Mouse (Mus musculus) stomach, embryonic 16.5 days (tissue): ENCODE measurements around the gene Adam12. TPM values are rescaled to one million over a fixed set of nuclear protein-coding genes. Genes with fewer than 3 reads are reported as not detected.

Experiments used
- ATAC-seq: fragments of 200-750 bp; cut with Nextera tagmentation; 2 replicates; pipeline ENCODE4 v1.8.0; 2017; ENCODE audit warnings: moderate number of reproducible peaks, moderate TSS enrichment; ENCODE audit not compliant: insufficient read depth, low FRiP score
- H3K27ac ChIP-seq: fragments of 300-500 bp; sonication (generic); 2 replicates; pipeline ENCODE4 v1.5.1; 2014; ENCODE audit warnings: low read length
- H3K27me3 ChIP-seq: fragments of 300-500 bp; sonication (generic); 2 replicates; pipeline ENCODE4 v1.6.1; 2014; ENCODE audit warnings: low read length, control low read depth, mixed read lengths; ENCODE audit not compliant: control insufficient read depth, insufficient read depth
- H3K36me3 ChIP-seq: fragments of 300-500 bp; sonication (generic); 2 replicates; pipeline ENCODE4 v1.6.1; 2014; ENCODE audit warnings: low read length; ENCODE audit not compliant: control insufficient read depth, insufficient read depth
- H3K4me1 ChIP-seq: fragments of 300-500 bp; sonication (generic); 2 replicates; pipeline ENCODE4 v1.6.1; 2014; ENCODE audit warnings: low read length, control low read depth, mixed read lengths; ENCODE audit not compliant: control insufficient read depth, insufficient read depth
- H3K4me2 ChIP-seq: fragments of 300-500 bp; sonication (generic); 2 replicates; pipeline ENCODE4 v1.6.1; 2014; ENCODE audit warnings: low read depth, low read length, mixed read lengths
- H3K4me3 ChIP-seq: fragments of 300-500 bp; sonication (generic); replicated peaks from 2 replicates; pipeline ENCODE4 v1.5.1; 2014; ENCODE audit warnings: mild to moderate bottlenecking, low read length
- H3K9ac ChIP-seq: fragments of 300-500 bp; sonication (generic); 2 replicates; pipeline ENCODE4 v1.6.1; 2014; ENCODE audit warnings: low read length
- H3K9me3 ChIP-seq: fragments of 300-500 bp; sonication (generic); replicated peaks from 2 replicates; pipeline ENCODE4 v1.6.1; 2016; ENCODE audit warnings: low read length, control low read depth; ENCODE audit not compliant: control insufficient read depth
- WGBS: fragments of 180-500 bp; shearing (Covaris S2); extraction: QIAGEN DNeasy Blood & Tissue Kit; methylation state at CpG from one replicate; pipeline ENCODE4 v1.1.7; 2014; 5-methylcytosine and 5-hydroxymethylcytosine counted together
- polyA plus RNA-seq: library from polyadenylated mRNA; unstranded; fragments of >200 nt; fragmentation: Nextera tagmentation; extraction: Ambion mirVana; gene quantifications from 2 replicates; pipeline ENCODE4 v1.2.1, GENCODE M21; 2015

Adam12 gene
- polyA plus RNA-seq, 1 experiment from 2014 or later = 4.4 TPM

DNA sequence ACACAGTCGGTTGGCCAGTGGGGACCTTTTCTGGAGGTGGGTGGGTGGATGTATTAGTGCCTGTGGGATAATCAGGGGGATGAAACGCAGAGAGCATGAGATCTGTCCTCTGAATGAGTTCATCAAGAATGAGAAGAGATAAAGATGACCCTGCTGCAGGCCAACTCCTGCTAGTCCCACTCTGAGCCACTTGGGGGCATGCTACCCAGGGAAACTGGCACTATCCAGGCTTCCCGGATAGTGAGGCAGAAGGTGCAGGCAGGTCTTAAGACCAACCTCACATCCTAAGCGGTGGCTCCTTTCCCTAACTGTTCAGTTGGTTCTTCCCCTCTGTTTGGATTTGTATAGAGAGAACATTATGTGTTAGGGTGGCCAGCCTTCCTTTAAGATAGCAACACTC is 272.7 kb downstream of the Adam12 start:
- Histone ChIP-seq H3K27me3 (no peaks in the 10 kb centered on the region), H3K9me3 (no peaks in the 10 kb centered on the region), H3K27ac (no peak overlapping the region), H3K4me2 (no peak overlapping the region), H3K9ac (no peak overlapping the region), H3K4me1 (no peaks in the 10 kb centered on the region), H3K4me3 (no peak overlapping the region), H3K36me3 (no peaks in the 10 kb centered on the region)
- no peak for ATAC-seq
- WGBS = 67% methylated on average over 4 of the region's 4 CpGs

DNA sequence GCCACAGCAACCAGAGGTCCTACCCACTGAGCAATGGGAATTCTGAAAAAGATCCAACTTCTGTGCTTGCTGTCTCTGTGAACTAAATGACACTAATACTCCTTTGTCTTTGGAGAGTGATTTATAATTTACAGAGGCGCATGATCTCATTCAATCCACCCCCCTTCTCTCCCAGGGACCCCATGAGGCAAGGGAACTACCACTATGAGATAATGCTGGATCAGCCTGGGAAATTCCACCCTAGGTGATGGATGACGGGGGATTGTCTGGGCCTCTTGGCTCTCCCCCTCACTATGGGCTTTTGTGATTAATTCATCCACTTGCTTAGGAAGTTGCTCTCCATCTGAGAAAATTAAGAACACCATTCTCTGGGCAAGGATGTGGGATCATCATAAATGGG is 274.1 kb downstream of the Adam12 start:
- ATAC-seq = peak; percentile 86; the same call in 1 of the 2 replicates
- no peak overlapping the region for H3K4me2 ChIP-seq
- H3K27me3 ChIP-seq = no peaks in the 10 kb centered on the region
- no peaks in the 10 kb centered on the region for H3K9me3 ChIP-seq
- H3K4me1 ChIP-seq = 0 out of 2 replicates have a peak, but pooled peaks cover 4% of the 10 kb centered on the region
- no peak overlapping the region for H3K9ac ChIP-seq
- H3K36me3 ChIP-seq = no peaks in the 10 kb centered on the region
- WGBS = 51% methylated on average over 2 of the region's 2 CpGs
- no peak overlapping the region for H3K27ac ChIP-seq
- H3K4me3 ChIP-seq = no peak overlapping the region

DNA sequence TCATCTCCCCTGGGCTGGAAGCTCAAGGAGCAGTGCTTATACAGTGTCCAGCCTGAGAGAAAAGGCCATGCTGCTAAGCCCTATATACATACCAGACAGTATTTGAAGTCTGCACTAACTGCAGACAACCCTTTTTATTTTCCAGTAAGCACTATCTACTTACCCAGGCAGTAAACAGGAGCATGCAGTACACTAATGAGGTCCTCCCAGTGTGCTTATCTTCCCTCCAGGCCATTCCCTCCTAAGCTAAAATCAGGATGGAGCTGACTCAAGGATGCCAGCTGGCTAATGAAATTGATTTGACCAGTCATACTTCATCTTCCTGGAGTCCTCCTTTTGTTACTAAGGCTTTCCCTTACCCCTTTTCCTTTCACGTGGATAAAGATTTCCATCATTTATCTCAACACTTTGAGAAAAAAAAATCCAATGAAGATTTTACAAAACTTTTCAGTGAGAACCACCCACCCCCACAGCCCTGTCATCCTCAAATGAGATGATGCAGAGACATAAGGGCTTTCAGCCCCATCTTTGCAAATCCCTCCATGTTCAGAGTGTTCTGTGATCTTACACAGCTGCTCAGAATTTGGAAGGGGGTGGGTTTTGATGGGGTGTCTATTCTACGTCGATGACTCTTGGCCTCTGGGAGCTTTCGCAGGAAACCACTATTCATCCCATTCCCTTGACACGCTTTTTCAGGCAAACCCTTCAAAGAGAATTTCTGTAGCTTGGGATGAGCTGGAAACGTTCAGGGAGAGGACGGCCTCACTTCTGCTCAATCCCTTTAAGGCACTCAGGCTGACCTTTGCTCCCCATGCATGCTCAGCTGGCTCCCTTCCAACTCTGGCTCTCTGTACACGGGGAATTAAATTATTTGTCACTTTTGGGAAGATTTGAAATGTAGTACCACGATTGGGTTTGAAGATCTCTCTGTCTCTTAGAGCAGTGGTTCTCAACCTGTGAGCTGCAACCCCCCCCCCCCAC is 277.5 kb downstream of the Adam12 start:
- H3K4me3 ChIP-seq = no peak overlapping the region
- 33% methylated on average over 9 of the region's 9 CpGs for WGBS

DNA sequence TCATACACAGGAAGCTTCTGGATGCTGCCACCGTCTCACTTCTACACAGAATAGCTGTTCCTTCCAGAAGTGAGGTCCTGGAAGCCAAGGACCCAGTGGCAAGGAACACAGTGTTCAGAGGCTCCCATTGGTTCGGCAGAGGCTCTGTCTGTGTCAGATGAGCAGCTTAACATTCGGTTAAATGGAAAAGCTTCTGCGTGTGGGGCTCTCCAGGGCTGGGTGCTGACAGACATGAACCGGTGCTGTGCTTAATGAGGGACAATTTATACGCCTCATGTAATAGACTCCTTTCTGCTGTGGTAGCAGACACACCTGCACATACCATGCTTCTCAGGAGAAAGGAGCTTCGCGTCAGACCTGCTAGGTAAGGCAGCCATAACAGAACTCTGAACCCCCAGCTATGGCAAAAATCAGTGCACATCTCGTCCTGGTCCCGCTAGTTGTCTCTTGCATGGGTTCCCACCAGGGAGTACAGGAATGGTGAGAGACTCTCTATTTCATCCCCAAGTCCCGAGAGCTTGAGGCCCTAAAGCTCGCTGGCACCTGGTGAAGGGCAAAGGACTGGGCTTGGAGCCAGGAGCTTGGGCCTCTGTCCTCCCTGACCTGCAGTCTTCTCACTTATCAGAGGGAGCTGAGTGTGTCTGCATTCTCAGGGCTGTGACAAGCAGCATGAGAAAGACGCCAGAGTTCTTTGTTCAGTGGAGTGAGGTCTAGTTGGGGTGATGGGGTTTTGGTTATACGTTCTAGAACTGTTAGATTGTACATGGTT is 280.0 kb downstream of the Adam12 start:
- 83% methylated on average over 14 of the region's 14 CpGs for WGBS
- Histone ChIP-seq H3K4me2 (no peak overlapping the region), H3K9ac (no peak overlapping the region), H3K4me1 (0 out of 2 replicates have a peak, but pooled peaks cover 4% of the 10 kb centered on the region), H3K27ac (no peak overlapping the region), H3K27me3 (no peaks in the 10 kb centered on the region), H3K9me3 (no peaks in the 10 kb centered on the region), H3K36me3 (no peaks in the 10 kb centered on the region), H3K4me3 (no peak overlapping the region)
- ATAC-seq = no peak

More for the DNA sequence above, 277.5 kb downstream of the Adam12 start:
- peak; percentile 68; the same call in 1 of the 2 replicates for ATAC-seq
- Histone ChIP-seq H3K4me2 (no peak overlapping the region), H3K9ac (no peak overlapping the region), H3K9me3 (no peaks in the 10 kb centered on the region), H3K27me3 (no peaks in the 10 kb centered on the region), H3K36me3 (no peaks in the 10 kb centered on the region), H3K4me1 (0 out of 2 replicates have a peak, but pooled peaks cover 4% of the 10 kb centered on the region), H3K27ac (peak overlapping the region; percentile 45)

DNA sequence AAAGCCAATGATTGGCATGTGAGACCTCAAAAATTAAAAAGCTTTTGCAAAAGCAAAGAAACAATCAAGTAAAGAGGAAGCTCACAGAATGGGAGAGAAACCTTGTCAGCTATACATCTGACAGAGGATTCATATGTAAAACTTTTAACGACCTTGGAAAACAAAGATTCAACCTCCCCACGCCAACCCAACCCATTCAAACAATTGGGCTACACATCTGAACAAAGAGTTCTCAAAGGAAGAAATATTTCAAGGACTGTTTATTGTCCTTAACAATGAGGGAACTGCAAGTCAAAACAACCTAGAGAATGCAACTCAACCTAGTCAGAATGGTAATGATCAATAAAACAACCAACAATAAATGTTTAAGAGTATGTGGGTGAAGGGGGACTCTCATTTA is 284.6 kb downstream of the Adam12 start:
- Histone ChIP-seq H3K9ac (no peak overlapping the region), H3K27ac (no peak overlapping the region), H3K4me3 (no peak overlapping the region), H3K4me2 (no peak overlapping the region), H3K4me1 (no peaks in the 10 kb centered on the region), H3K27me3 (no peaks in the 10 kb centered on the region), H3K36me3 (no peaks in the 10 kb centered on the region), H3K9me3 (no peaks in the 10 kb centered on the region)
- no peak for ATAC-seq
- 80% methylated on average over 2 of the region's 2 CpGs for WGBS

DNA sequence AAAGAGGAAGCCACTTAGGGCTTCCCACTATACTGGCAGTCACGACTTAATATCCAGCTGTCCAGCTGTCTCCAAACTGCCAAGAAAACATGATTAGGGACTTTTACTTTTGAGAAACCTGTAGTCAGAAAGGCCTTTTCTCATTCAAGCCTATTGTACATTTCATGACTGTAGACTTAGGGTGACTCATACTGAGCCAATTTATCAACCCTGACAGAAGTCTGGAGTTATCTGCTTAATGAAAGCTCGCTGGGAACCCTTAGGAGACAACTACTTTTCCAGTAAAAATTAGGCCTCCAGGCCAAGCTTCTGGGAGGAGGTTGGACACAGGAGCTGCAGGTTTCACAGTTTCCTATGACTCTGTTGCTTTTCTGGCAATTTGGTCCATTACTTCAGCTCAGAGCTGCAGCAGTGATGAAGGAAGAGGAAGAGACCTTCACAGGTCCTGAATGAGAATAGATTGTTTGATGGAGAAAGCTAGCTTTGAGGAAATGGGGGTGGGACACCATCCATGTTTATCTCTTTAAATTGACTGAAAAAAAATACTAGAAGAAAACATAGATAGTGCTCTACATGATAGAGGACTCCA is 285.1 kb downstream of the Adam12 start:
- no peak overlapping the region; the same call in 1 of the 2 replicates for H3K27ac ChIP-seq
- H3K4me3 ChIP-seq = no peak overlapping the region
- no peaks in the 10 kb centered on the region for H3K4me1 ChIP-seq
- no peaks in the 10 kb centered on the region for H3K36me3 ChIP-seq
- no peak overlapping the region for H3K4me2 ChIP-seq
- H3K27me3 ChIP-seq = no peaks in the 10 kb centered on the region
- ATAC-seq = peak; percentile 33; the same call in 1 of the 2 replicates
- WGBS = 16% methylated on average over 2 of the region's 2 CpGs
- H3K9me3 ChIP-seq = no peaks in the 10 kb centered on the region
- H3K9ac ChIP-seq = no peak overlapping the region

DNA sequence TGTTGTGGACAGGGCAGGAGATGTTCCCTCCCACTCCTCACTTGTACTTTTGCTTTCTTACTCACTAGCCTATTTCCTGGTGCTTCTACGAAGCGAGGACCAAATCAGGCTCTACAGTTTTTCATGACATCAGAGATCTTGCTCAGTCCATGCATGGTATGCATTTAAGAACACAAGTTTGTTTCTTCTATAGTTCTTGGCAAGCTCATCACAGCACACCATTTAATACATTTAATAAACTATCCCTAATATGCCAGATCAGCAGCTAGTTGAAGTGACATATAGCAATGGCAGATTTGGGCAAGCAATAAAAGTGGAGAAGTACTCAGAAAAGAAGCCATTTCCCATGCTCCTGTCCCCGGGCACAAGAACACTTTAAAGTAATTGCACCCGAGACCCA is 285.8 kb downstream of the Adam12 start:
- Histone ChIP-seq H3K36me3 (no peaks in the 10 kb centered on the region), H3K27me3 (no peaks in the 10 kb centered on the region), H3K4me2 (no peak overlapping the region), H3K9ac (no peak overlapping the region), H3K27ac (no peak overlapping the region), H3K9me3 (no peaks in the 10 kb centered on the region), H3K4me1 (no peaks in the 10 kb centered on the region), H3K4me3 (no peak overlapping the region)
- WGBS = 67% methylated on average over 4 of the region's 4 CpGs
- no peak for ATAC-seq

DNA sequence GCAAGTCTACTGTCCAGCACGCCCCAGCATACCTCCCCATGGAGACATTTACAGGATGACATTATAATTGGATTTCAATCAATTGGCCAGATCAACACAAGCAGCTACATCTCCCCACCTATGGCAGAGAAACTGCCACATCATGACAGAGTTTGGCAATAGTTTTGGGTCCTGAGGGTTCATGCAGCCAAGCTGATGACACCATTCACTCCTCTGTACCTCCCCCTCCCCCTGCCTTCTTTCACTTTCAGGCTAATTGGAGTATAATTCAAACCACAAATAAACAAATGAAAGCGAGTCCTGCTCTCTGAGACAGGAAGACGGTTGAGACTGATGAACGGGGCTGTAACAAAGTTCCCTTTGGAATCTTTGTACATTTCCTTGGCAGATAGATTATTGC is 291.5 kb downstream of the Adam12 start:
- no peak for ATAC-seq
- Histone ChIP-seq H3K36me3 (no peaks in the 10 kb centered on the region), H3K4me3 (no peak overlapping the region), H3K9me3 (no peaks in the 10 kb centered on the region), H3K27ac (no peak overlapping the region), H3K9ac (no peak overlapping the region), H3K27me3 (0 out of 2 replicates have a peak, but pooled peaks cover 8% of the 10 kb centered on the region), H3K4me1 (no peaks in the 10 kb centered on the region), H3K4me2 (no peak overlapping the region)
- 61% methylated on average over 4 of the region's 4 CpGs for WGBS
